Comparison of ENCODE assay signal across 31 mouse cellular contexts in the genomic region with DNA sequence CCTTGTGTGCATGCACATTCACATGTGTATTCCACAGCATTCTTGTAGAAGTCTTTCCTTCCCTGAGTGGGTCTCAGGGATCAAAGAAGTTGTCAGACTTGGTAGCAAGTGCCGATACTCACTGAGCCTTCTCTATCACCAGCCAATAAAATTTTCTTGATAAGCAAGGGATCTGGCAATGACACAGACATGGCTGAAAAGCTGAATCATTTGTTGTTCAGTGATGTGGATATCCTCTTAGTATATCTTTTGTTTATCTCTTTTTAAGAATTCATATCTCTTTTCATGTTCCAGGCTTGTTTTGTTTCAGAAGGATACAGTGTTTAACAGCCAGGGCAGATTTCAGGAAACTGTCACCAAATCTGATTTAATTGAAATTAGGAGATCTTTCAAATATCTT. TPM values are rescaled to one million over a fixed set of nuclear protein-coding genes. Genes with fewer than 3 reads are reported as not detected.
"Had no signal": no experiment of that assay in that cellular context is flagged by ENCODE, and none has a peak within 500 bp of the region (broad histone marks: within the 10 kb centered on the region; RNA-seq: fewer than 3 reads in every experiment).

No protein-coding gene starts in this region.

- DNase-seq: cerebellum, adult 8-10 months; cerebellum, adult 9-10 months; cerebellum, adult 9-11 months; cerebellum, postnatal 10 days; cerebellum, postnatal 14 days; cerebellum, postnatal 25 days; cerebellum, postnatal 36 days; embryo, embryonic 11 days; forebrain, postnatal 0 days; gastrocnemius, adult 2 months; gastrocnemius, postnatal 10 days; gastrocnemius, postnatal 14 days; gastrocnemius, postnatal 25 days; gastrocnemius, postnatal 36 days; heart, adult 18-20 months; heart, adult 2 months had no signal

- H3K4me1 ChIP-seq: embryonic facial prominence, embryonic 13.5 days had no signal

- H3K27ac ChIP-seq: embryonic facial prominence, embryonic 10.5 days; embryonic facial prominence, embryonic 12.5 days; embryonic facial prominence, embryonic 13.5 days; embryonic facial prominence, embryonic 15.5 days; forebrain, embryonic 10.5 days; forebrain, embryonic 12.5 days; forebrain, embryonic 13.5 days; forebrain, embryonic 15.5 days; gastrocnemius, adult 2 months; heart, adult 2 months had no signal

- ATAC-seq: forebrain, embryonic 13.5 days; forebrain, embryonic 14.5 days; forebrain, embryonic 15.5 days; forebrain, embryonic 16.5 days; forebrain, postnatal 0 days had no signal

- H3K4me2 ChIP-seq: embryonic facial prominence, embryonic 12.5 days; embryonic facial prominence, embryonic 13.5 days; embryonic facial prominence, embryonic 15.5 days; forebrain, embryonic 12.5 days; forebrain, embryonic 13.5 days; forebrain, embryonic 15.5 days had no signal

- H3K9me3 ChIP-seq: embryonic facial prominence, embryonic 10.5 days; embryonic facial prominence, embryonic 13.5 days; embryonic facial prominence, embryonic 15.5 days; forebrain, embryonic 10.5 days; forebrain, embryonic 12.5 days; forebrain, embryonic 13.5 days; forebrain, embryonic 15.5 days had no signal

- H3K36me3 ChIP-seq: embryonic facial prominence, embryonic 10.5 days; embryonic facial prominence, embryonic 12.5 days; embryonic facial prominence, embryonic 13.5 days; embryonic facial prominence, embryonic 15.5 days; forebrain, embryonic 10.5 days; forebrain, embryonic 12.5 days; forebrain, embryonic 15.5 days had no signal

- H3K4me3 ChIP-seq: embryonic facial prominence, embryonic 10.5 days; embryonic facial prominence, embryonic 12.5 days; embryonic facial prominence, embryonic 13.5 days; embryonic facial prominence, embryonic 15.5 days; erythroblast, embryonic 14.5 days; forebrain, embryonic 10.5 days; forebrain, embryonic 12.5 days; forebrain, embryonic 13.5 days; forebrain, embryonic 15.5 days; gastrocnemius, adult 2 months; heart, adult 2 months had no signal

- H3K9ac ChIP-seq: embryonic facial prominence, embryonic 12.5 days; embryonic facial prominence, embryonic 13.5 days; embryonic facial prominence, embryonic 15.5 days; forebrain, embryonic 12.5 days; forebrain, embryonic 13.5 days; forebrain, embryonic 15.5 days; forebrain, postnatal 0 days had no signal

- H3K27me3 ChIP-seq: embryonic facial prominence, embryonic 12.5 days; embryonic facial prominence, embryonic 13.5 days; embryonic facial prominence, embryonic 15.5 days; forebrain, embryonic 12.5 days; forebrain, embryonic 13.5 days; forebrain, embryonic 15.5 days had no signal

RNA-seq across cellular contexts. Expression of gene Gm20503, which starts 4.3 kb away (rescaled TPM):
- total RNA-seq: common myeloid progenitor, adult 5-6 weeks; forebrain, postnatal 0 days; gastrocnemius, adult 18-20 months; granulocyte monocyte progenitor cell, adult 5-6 weeks had no signal
- polyA plus RNA-seq: erythroblast, embryonic 14.5 days; gonadal fat pad, adult 2 months; heart, adult 2 months had no signal

RNA-seq across cellular contexts. Expression of gene Zkscan16, which starts 55.3 kb away (rescaled TPM):
- total RNA-seq: common myeloid progenitor, adult 5-6 weeks; gastrocnemius, adult 18-20 months; gastrocnemius, adult 2 months; gastrocnemius, postnatal 25 days; gastrocnemius, postnatal 36 days; granulocyte monocyte progenitor cell, adult 5-6 weeks had no signal
- polyA plus RNA-seq: erythroblast, embryonic 14.5 days; heart, adult 2 months had no signal
